Mouse (Mus musculus): Measurements from ENCODE around the gene G430095P16Rik. TPM values are rescaled to one million over a fixed set of nuclear protein-coding genes. Genes with fewer than 3 reads are reported as not detected.

The G430095P16Rik gene
- total RNA-seq, 2 experiments from 2014 or later, result 0.71 TPM; not detected in 1

GRCm38 (mm10) chr8:84700941-84701911, 21.6 kb upstream of the G430095P16Rik start, which contains the start of gene Lyl1:
Gene Lyl1 (plus strand): TSS chr8:84701457.
- no peak for DNase-seq (ENCODE audit: low spot score in 2 of 2)
- intact Hi-C loops (cut with DNase I), result no loop called here

GRCm38 (mm10) chr8:84702561-84702960, 20.2 kb upstream of the G430095P16Rik start:
- no peak for DNase-seq (ENCODE audit: low spot score in 2 of 2)
- intact Hi-C loops (cut with DNase I), result no loop called here

- intact Hi-C loops (cut with DNase I), result no loop called here
- DNase-seq (ENCODE audit: low spot score in 2 of 2), result no peak
Observed at GRCm38 (mm10) chr8:84702963-84703465, 19.8 kb upstream of the G430095P16Rik start.

- intact Hi-C loops (cut with DNase I), result no loop called here
- DNase-seq (ENCODE audit: low spot score in 2 of 2), result no peak
Observed at GRCm38 (mm10) chr8:84703466-84704249, 19.1 kb upstream of the G430095P16Rik start.

GRCm38 (mm10) chr8:84704356-84704755, 18.5 kb upstream of the G430095P16Rik start:
- DNase-seq (ENCODE audit: low spot score in 2 of 2), result peak in 1 of 2 experiments; percentile 70
- intact Hi-C loops (cut with DNase I), result no loop called here

GRCm38 (mm10) chr8:84704867-84705831, 17.7 kb upstream of the G430095P16Rik start:
- intact Hi-C loops (cut with DNase I), result no loop called here
- no peak for DNase-seq (ENCODE audit: low spot score in 2 of 2)

GRCm38 (mm10) chr8:84705960-84706359, 16.8 kb upstream of the G430095P16Rik start:
- DNase-seq (ENCODE audit: low spot score in 2 of 2), result no peak
- intact Hi-C loops (cut with DNase I), result no loop called here

GRCm38 (mm10) chr8:84706610-84707266, 16.1 kb upstream of the G430095P16Rik start:
- intact Hi-C loops (cut with DNase I), result no loop called here
- no peak for DNase-seq (ENCODE audit: low spot score in 2 of 2)

GRCm38 (mm10) chr8:84707267-84707883, 15.4 kb upstream of the G430095P16Rik start:
- intact Hi-C loops (cut with DNase I), result no loop called here

GRCm38 (mm10) chr8:84708071-84708541, 14.7 kb upstream of the G430095P16Rik start:
- DNase-seq (ENCODE audit: low spot score in 2 of 2), result no peak
- intact Hi-C loops (cut with DNase I), result loop anchor here (2.0 kb wide), 1 partner anchor 105 kb away; no protein-coding TSS in a partner anchor

More at GRCm38 (mm10) chr8:84707267-84707883, 15.4 kb upstream of the G430095P16Rik start:
- no peak for DNase-seq (ENCODE audit: low spot score in 2 of 2)

- peak; percentile 87 to 89 for DNase-seq (ENCODE audit: low spot score in 2 of 2)
- intact Hi-C loops (cut with DNase I), result loop anchor here (2.0 kb wide), 1 partner anchor 104 kb away; no protein-coding TSS in a partner anchor
Observed at GRCm38 (mm10) chr8:84708774-84709475, 13.9 kb upstream of the G430095P16Rik start.

GRCm38 (mm10) chr8:84709931-84710330, 12.9 kb upstream of the G430095P16Rik start:
- DNase-seq (ENCODE audit: low spot score in 2 of 2), result no peak
- intact Hi-C loops (cut with DNase I), result loop anchor here (2.0 kb wide), 1 partner anchor 103 kb away; no protein-coding TSS in a partner anchor

- no peak for DNase-seq (ENCODE audit: low spot score in 2 of 2)
- intact Hi-C loops (cut with DNase I), result no loop called here
Observed at GRCm38 (mm10) chr8:84711312-84711711, 11.5 kb upstream of the G430095P16Rik start.

GRCm38 (mm10) chr8:84711933-84712758, 10.7 kb upstream of the G430095P16Rik start:
- DNase-seq (ENCODE audit: low spot score in 2 of 2), result no peak
- intact Hi-C loops (cut with DNase I), result no loop called here

GRCm38 (mm10) chr8:84712759-84713120, 10.1 kb upstream of the G430095P16Rik start:
- intact Hi-C loops (cut with DNase I), result no loop called here
- DNase-seq (ENCODE audit: low spot score in 2 of 2), result no peak

GRCm38 (mm10) chr8:84713381-84713780, 9.4 kb upstream of the G430095P16Rik start:
- intact Hi-C loops (cut with DNase I), result no loop called here
- DNase-seq (ENCODE audit: low spot score in 2 of 2), result no peak
